Mouse (Mus musculus) MEL (cell line): ENCODE measurements around the gene Akap1. TPM values are rescaled to one million over a fixed set of nuclear protein-coding genes. Genes with fewer than 3 reads are reported as not detected.

Experiments
- DNase-seq: peaks from one replicate; pipeline ENCODE4 v3.0.0; 2011; ENCODE audit warnings: low read depth, low spot score
- H3K27ac ChIP-seq: 2 replicates; pipeline ENCODE4 v1.5.1; 2012; ENCODE audit warnings: low read depth, mild to moderate bottlenecking, control low read depth, low read length, moderate library complexity; ENCODE audit not compliant: control insufficient read depth
- H3K27me3 ChIP-seq, 2 experiments: fragments of 150-350 bp in 1 of 2; sonication (generic) in 1 of 2; 2 replicates each; pipeline ENCODE4 v1.6.1; 2012; ENCODE audit warnings: low read length in 2 of 2, mild to moderate bottlenecking in 2 of 2, improper control_type of control experiment in 1 of 2, moderate library complexity in 1 of 2; ENCODE audit not compliant: insufficient read depth in 2 of 2, control insufficient read depth in 1 of 2
- H3K36me3 ChIP-seq, 2 experiments: 2 replicates each; pipeline ENCODE4 v1.6.1; 2012 to 2014; ENCODE audit warnings: low read length in 2 of 2, improper control_type of control experiment in 1 of 2, inconsistent platforms in 1 of 2, mild to moderate bottlenecking in 1 of 2; ENCODE audit not compliant: insufficient read depth in 2 of 2, control insufficient read depth in 1 of 2
- H3K4me1 ChIP-seq, 2 experiments: fragments of 150-350 bp in 1 of 2; sonication (generic) in 1 of 2; 2 replicates each; pipeline ENCODE4 v1.6.1; 2012; ENCODE audit warnings: low read length in 2 of 2, improper control_type of control experiment in 1 of 2, mild to moderate bottlenecking in 1 of 2; ENCODE audit not compliant: insufficient read depth in 2 of 2, control insufficient read depth in 1 of 2
- H3K4me3 ChIP-seq, 2 experiments: fragments of 150-350 bp in 1 of 2; sonication (generic) in 1 of 2; 2 replicates each; pipeline ENCODE4 v1.5.1; 2012; ENCODE audit warnings: low read depth in 2 of 2, low read length in 2 of 2, mild to moderate bottlenecking in 2 of 2, moderate library complexity in 2 of 2, control low read depth in 1 of 2, improper control_type of control experiment in 1 of 2; ENCODE audit not compliant: control insufficient read depth in 1 of 2, insufficient read depth in 1 of 2
- H3K79me2 ChIP-seq: 2 replicates; pipeline ENCODE4 v1.6.1; 2012; ENCODE audit warnings: mild to moderate bottlenecking, low read length, moderate library complexity; ENCODE audit not compliant: control insufficient read depth, poor library complexity, insufficient read depth
- H3K9ac ChIP-seq: 2 replicates; pipeline ENCODE4 v1.6.1; 2012; ENCODE audit warnings: low read depth, mild to moderate bottlenecking, control low read depth, low read length, moderate library complexity; ENCODE audit not compliant: control insufficient read depth, poor library complexity, severe bottlenecking
- H3K9me3 ChIP-seq: fragments of 150-350 bp; sonication (generic); replicated peaks from 2 replicates; pipeline ENCODE4 v1.6.1; 2012; ENCODE audit warnings: mild to moderate bottlenecking, low read length, improper control_type of control experiment, moderate library complexity; ENCODE audit not compliant: insufficient read depth
- CHD2 ChIP-seq: IDR thresholded peaks from 2 replicates; pipeline ENCODE4 v1.6.1; 2011; ENCODE audit warnings: low read length, improper control_type of control experiment
- CTCF ChIP-seq, 3 experiments: IDR thresholded peaks in 2 of 3; conservative IDR thresholded peaks in 1 of 3; 2 replicates each; pipeline ENCODE4 v1.5.1; 2011 to 2012; ENCODE audit warnings: low read length in 3 of 3, low read depth in 2 of 3, mild to moderate bottlenecking in 2 of 3, improper control_type of control experiment in 1 of 3, inconsistent platforms in 1 of 3, mixed read lengths in 1 of 3, moderate library complexity in 1 of 3; ENCODE audit not compliant: control insufficient read depth in 1 of 3, insufficient read depth in 1 of 3, poor library complexity in 1 of 3, severe bottlenecking in 1 of 3
- EP300 ChIP-seq, 2 experiments: IDR thresholded peaks; 2 replicates each; pipeline ENCODE4 v1.6.1; 2011; ENCODE audit warnings: improper control_type of control experiment in 2 of 2, low read length in 2 of 2, low read depth in 1 of 2, mild to moderate bottlenecking in 1 of 2
- ETS1 ChIP-seq: IDR thresholded peaks from 2 replicates; pipeline ENCODE4 v1.6.1; 2012; ENCODE audit warnings: low read depth, mild to moderate bottlenecking, inconsistent platforms, low read length, improper control_type of control experiment, moderate library complexity
- GATA1 ChIP-seq: IDR thresholded peaks from 2 replicates; pipeline ENCODE4 v1.6.1; 2011; ENCODE audit warnings: low read depth, low read length, improper control_type of control experiment
- JUND ChIP-seq: IDR thresholded peaks from 2 replicates; pipeline ENCODE4 v1.6.1; 2011; ENCODE audit warnings: low read depth, mild to moderate bottlenecking, improper control_type of control experiment, low read length
- MAFK ChIP-seq: IDR thresholded peaks from 2 replicates; pipeline ENCODE4 v1.6.1; 2011; ENCODE audit warnings: low read depth, mild to moderate bottlenecking, low read length, improper control_type of control experiment, borderline replicate concordance
- MAZ ChIP-seq: IDR thresholded peaks from 2 replicates; pipeline ENCODE4 v1.6.1; 2012; ENCODE audit warnings: low read depth, mild to moderate bottlenecking, inconsistent platforms, low read length, improper control_type of control experiment
- MEF2A ChIP-seq: IDR thresholded peaks from 2 replicates; pipeline ENCODE4 v1.6.1; 2014; ENCODE audit warnings: low read depth, mild to moderate bottlenecking, inconsistent platforms, low read length, improper control_type of control experiment; ENCODE audit not compliant: poor library complexity, insufficient replicate concordance, severe bottlenecking; ENCODE audit errors: extremely low read depth
- MXI1 ChIP-seq: IDR thresholded peaks from 2 replicates; pipeline ENCODE4 v1.6.1; 2011; ENCODE audit warnings: mild to moderate bottlenecking, low read depth, low read length, improper control_type of control experiment
- MYB ChIP-seq: IDR thresholded peaks from 2 replicates; pipeline ENCODE4 v1.6.1; 2011; ENCODE audit warnings: mild to moderate bottlenecking, low read depth, low read length, improper control_type of control experiment
- MYC ChIP-seq: IDR thresholded peaks from 2 replicates; pipeline ENCODE4 v1.6.1; 2011; ENCODE audit warnings: low read depth, mild to moderate bottlenecking, low read length, improper control_type of control experiment, moderate library complexity
- NELFE ChIP-seq: IDR thresholded peaks from 2 replicates; pipeline ENCODE4 v1.6.1; 2011; ENCODE audit warnings: low read depth, low read length, improper control_type of control experiment
- POLR2A ChIP-seq, 2 experiments: IDR thresholded peaks; 2 replicates each; pipeline ENCODE4 v1.6.1; 2011 to 2012; ENCODE audit warnings: low read length in 2 of 2, mild to moderate bottlenecking in 2 of 2, control low read depth in 1 of 2, improper control_type of control experiment in 1 of 2, low read depth in 1 of 2, moderate library complexity in 1 of 2; ENCODE audit not compliant: control insufficient read depth in 1 of 2, insufficient read depth in 1 of 2, poor library complexity in 1 of 2
- POLR2AphosphoS5 ChIP-seq: IDR thresholded peaks from 2 replicates; pipeline ENCODE4 v1.6.1; 2012; ENCODE audit warnings: low read depth, borderline replicate concordance, mild to moderate bottlenecking, inconsistent platforms, low read length, moderate library complexity, mixed read lengths
- SIN3A ChIP-seq: IDR thresholded peaks from 2 replicates; pipeline ENCODE4 v1.6.1; 2012; ENCODE audit warnings: low read length, improper control_type of control experiment, inconsistent platforms
- SMC3 ChIP-seq: IDR thresholded peaks from 2 replicates; pipeline ENCODE4 v1.6.1; 2011; ENCODE audit warnings: low read depth, low read length, improper control_type of control experiment
- TBP ChIP-seq: IDR thresholded peaks from 2 replicates; pipeline ENCODE4 v1.8.0; 2011; ENCODE audit warnings: low read depth, low read length, improper control_type of control experiment
- USF1 ChIP-seq: IDR thresholded peaks from 2 replicates; pipeline ENCODE4 v1.6.1; 2014; ENCODE audit warnings: low read depth, mild to moderate bottlenecking, inconsistent platforms, low read length, improper control_type of control experiment, moderate library complexity
- USF2 ChIP-seq, 2 experiments: IDR thresholded peaks; 2 replicates each; pipeline ENCODE4 v1.6.1; 2011 to 2012; ENCODE audit warnings: improper control_type of control experiment in 2 of 2, low read length in 2 of 2, borderline replicate concordance in 1 of 2, inconsistent platforms in 1 of 2, low read depth in 1 of 2, mild to moderate bottlenecking in 1 of 2; ENCODE audit not compliant: insufficient read depth in 1 of 2
- polyA plus RNA-seq, 2 experiments: library from polyadenylated mRNA; stranded (reverse) in 1 of 2; unstranded in 1 of 2; fragments of >175 nt in 1 of 2; fragments of >200 nt in 1 of 2; gene quantifications; 2 replicates each; pipeline versions ENCODE4 v1.2.1 to v1.2.4; 2012; ENCODE audit warnings: low replicate concordance in 2 of 2, low read depth in 1 of 2; ENCODE audit not compliant: insufficient read length in 2 of 2, insufficient read depth in 1 of 2, missing spikeins in 1 of 2
- total RNA-seq: library from RNA; depleted of rRNA; stranded (reverse); fragments of 300-350 nt; gene quantifications from 2 replicates; pipeline ENCODE4 v1.2.3, GENCODE M21; 2012

Akap1 gene
- total and polyA plus RNA-seq, 3 experiments, result 39.0 to 70.5 (median 59.6) TPM

- Histone ChIP-seq H3K9me3 (no peaks in the 10 kb centered on the region), H3K27me3 (peaks cover 6 to 11% of the 10 kb centered on the region in 2 experiments), H3K27ac (no peak overlapping the region), H3K4me1 (no peaks in the 10 kb centered on the region; a peak in 1 of 4 replicates), H3K4me3 (no peak overlapping the region), H3K9ac (no peak overlapping the region), H3K79me2 (no peaks in the 10 kb centered on the region), H3K36me3 (no peaks in the 10 kb centered on the region)
- DNase-seq, result no peak
- TF ChIP-seq MAZ, result no peak
- TF ChIP-seq MXI1, result no peak
- TF ChIP-seq CTCF (IDR thresholded peaks at IDR 0.05 in 2 of 3, conservative IDR thresholded peaks at IDR 0.05 in 1 of 3; ENCODE audit: control insufficient read depth in 1 of 3, insufficient read depth in 1 of 3, low read depth in 2 of 3, low read length in 3 of 3, poor library complexity in 1 of 3, severe bottlenecking in 1 of 3), result no peak
- no peak for TF ChIP-seq SMC3
- no peak for TF ChIP-seq POLR2A (IDR thresholded peaks at IDR 0.05; ENCODE audit: control insufficient read depth in 1 of 2, insufficient read depth in 1 of 2, low read depth in 1 of 2, low read length in 2 of 2, poor library complexity in 1 of 2)
- TF ChIP-seq ETS1, result no peak
- no peak for TF ChIP-seq TBP
- TF ChIP-seq USF2 (IDR thresholded peaks at IDR 0.05; ENCODE audit: borderline replicate concordance in 1 of 2, insufficient read depth in 1 of 2, low read depth in 1 of 2, low read length in 2 of 2), result no peak
- TF ChIP-seq MEF2A, result no peak
Observed at GRCm38 (mm10) chr11:88820742-88821576, 43.4 kb downstream of the Akap1 start.

GRCm38 (mm10) chr11:88820253-88820652, 44.1 kb downstream of the Akap1 start:
- Histone ChIP-seq H3K36me3 (no peaks in the 10 kb centered on the region), H3K4me1 (no peaks in the 10 kb centered on the region; a peak in 1 of 4 replicates), H3K9ac (no peak overlapping the region), H3K9me3 (no peaks in the 10 kb centered on the region), H3K27me3 (peaks cover 6 to 11% of the 10 kb centered on the region in 2 experiments), H3K27ac (no peak overlapping the region)
- DNase-seq, result no peak
- TF ChIP-seq MXI1 (no peak), POLR2A (IDR thresholded peaks at IDR 0.05; ENCODE audit: control insufficient read depth in 1 of 2, insufficient read depth in 1 of 2, low read depth in 1 of 2, low read length in 2 of 2, poor library complexity in 1 of 2) (no peak), MAFK (no peak), MYB (no peak), ETS1 (no peak), CHD2 (no peak), EP300 (IDR thresholded peaks at IDR 0.05; ENCODE audit: low read depth in 1 of 2, low read length in 2 of 2) (no peak), NELFE (no peak), SIN3A (no peak), POLR2AphosphoS5 (no peak), MEF2A (no peak), JUND (no peak), MYC (no peak), GATA1 (no peak), USF1 (no peak)
- TF ChIP-seq, all 39 proteins: peak for 0
- Histone ChIP-seq H3K4me3 (no peak overlapping the region), H3K79me2 (no peaks in the 10 kb centered on the region)
